Mouse (Mus musculus): ENCODE results near the gene Zfp738. TPM values are rescaled to one million over a fixed set of nuclear protein-coding genes. Genes with fewer than 3 reads are reported as not detected.

Zfp738 gene
- polyA plus RNA-seq, 1 experiment from 2014 or later: 11.8 TPM

Other genes starting within 250 kb of the Zfp738 start
- 11.3 and 12.2 TPM in 2 replicates for gene Zfp874a, start 235.4 kb downstream of the Zfp738 start, polyA plus RNA-seq (2014; fragmentation: Nextera tagmentation; extraction: Ambion mirVana)
- gene Zfp874b, start 202.8 kb downstream of the Zfp738 start, polyA plus RNA-seq (2014; fragmentation: Nextera tagmentation; extraction: Ambion mirVana): 2.4 TPM in 2 replicates
- gene Zfp58, start 186.5 kb downstream of the Zfp738 start, polyA plus RNA-seq (2014; fragmentation: Nextera tagmentation; extraction: Ambion mirVana): 21.8 and 24.9 TPM in 2 replicates
- not detected in 2 replicates for gene Gm26965, start 160.9 kb downstream of the Zfp738 start, polyA plus RNA-seq (2014; fragmentation: Nextera tagmentation; extraction: Ambion mirVana)
- 30.8 and 31.5 TPM in 2 replicates for gene Zfp87, start 160.9 kb downstream of the Zfp738 start, polyA plus RNA-seq (2014; fragmentation: Nextera tagmentation; extraction: Ambion mirVana)
- 18.3 and 19.5 TPM in 2 replicates for gene Zfp748, start 133.2 kb downstream of the Zfp738 start, polyA plus RNA-seq (2014; fragmentation: Nextera tagmentation; extraction: Ambion mirVana)
- gene Zfp729b, start 77.4 kb downstream of the Zfp738 start, polyA plus RNA-seq (2014; fragmentation: Nextera tagmentation; extraction: Ambion mirVana): 5.3 and 6.1 TPM in 2 replicates
- gene Gm49345, start 49.3 kb downstream of the Zfp738 start, polyA plus RNA-seq (2014; fragmentation: Nextera tagmentation; extraction: Ambion mirVana): not detected in 2 replicates
- 4.4 and 4.5 TPM in 2 replicates for gene Zfp729a, start 49.3 kb downstream of the Zfp738 start, polyA plus RNA-seq (2014; fragmentation: Nextera tagmentation; extraction: Ambion mirVana)
- 3.8 and 4.1 TPM in 2 replicates for gene Zfp65, start 42.1 kb upstream of the Zfp738 start, polyA plus RNA-seq (2014; fragmentation: Nextera tagmentation; extraction: Ambion mirVana)
- gene Zfp85, start 68.2 kb upstream of the Zfp738 start, polyA plus RNA-seq (2014; fragmentation: Nextera tagmentation; extraction: Ambion mirVana): 7.7 and 8.0 TPM in 2 replicates
- 3.8 and 5.5 TPM in 2 replicates for gene Zfp493, start 92.6 kb upstream of the Zfp738 start, polyA plus RNA-seq (2014; fragmentation: Nextera tagmentation; extraction: Ambion mirVana)
- 8.3 and 8.7 TPM in 2 replicates for gene Zfp273, start 126.7 kb upstream of the Zfp738 start, polyA plus RNA-seq (2014; fragmentation: Nextera tagmentation; extraction: Ambion mirVana)
- 1.9 and 2.9 TPM in 2 replicates for gene Gm10037, start 144.0 kb upstream of the Zfp738 start, polyA plus RNA-seq (2014; fragmentation: Nextera tagmentation; extraction: Ambion mirVana)
- not detected in 2 replicates for gene BC048507, start 176.3 kb upstream of the Zfp738 start, polyA plus RNA-seq (2014; fragmentation: Nextera tagmentation; extraction: Ambion mirVana)